In genomic region chr10:13685366-13685765, GRCm38 (mm10) we compare ENCODE assay signal across 10 mouse cellular contexts.
"Had no signal": no experiment of that assay in that cellular context is flagged by ENCODE, and none has a peak within 500 bp of the region (broad histone marks: within the 10 kb centered on the region; RNA-seq: fewer than 3 reads in every experiment).

No protein-coding gene starts in this region.

- ATAC-seq: midbrain, embryonic 16.5 days had no signal

- H3K4me2 ChIP-seq: limb, embryonic 15.5 days; midbrain, embryonic 12.5 days; neural tube, embryonic 13.5 days had no signal

- H3K36me3 ChIP-seq: limb, embryonic 15.5 days; midbrain, embryonic 12.5 days; neural tube, embryonic 13.5 days had no signal

- H3K27me3 ChIP-seq: limb, embryonic 15.5 days; midbrain, embryonic 12.5 days; neural tube, embryonic 13.5 days had no signal

- H3K27ac ChIP-seq: kidney, postnatal 0 days; limb, embryonic 15.5 days; liver, embryonic 14.5 days; midbrain, embryonic 12.5 days; neural tube, embryonic 13.5 days had no signal

- H3K9ac ChIP-seq: limb, embryonic 15.5 days; liver, embryonic 14.5 days; midbrain, embryonic 12.5 days; neural tube, embryonic 13.5 days had no signal

- H3K4me3 ChIP-seq: limb, embryonic 15.5 days; midbrain, embryonic 12.5 days; neural tube, embryonic 13.5 days had no signal

- DNase-seq: lung, adult 18-20 months; right cerebral cortex, adult 18-20 months; right cerebral cortex, postnatal 25 days; thymus, postnatal 36 days had no signal

- H3K9me3 ChIP-seq: limb, embryonic 15.5 days; midbrain, embryonic 12.5 days; neural tube, embryonic 13.5 days had no signal

- H3K4me1 ChIP-seq: midbrain, embryonic 12.5 days had no signal
